Mouse (Mus musculus): ENCODE data around the gene Tmem214.

DNA sequence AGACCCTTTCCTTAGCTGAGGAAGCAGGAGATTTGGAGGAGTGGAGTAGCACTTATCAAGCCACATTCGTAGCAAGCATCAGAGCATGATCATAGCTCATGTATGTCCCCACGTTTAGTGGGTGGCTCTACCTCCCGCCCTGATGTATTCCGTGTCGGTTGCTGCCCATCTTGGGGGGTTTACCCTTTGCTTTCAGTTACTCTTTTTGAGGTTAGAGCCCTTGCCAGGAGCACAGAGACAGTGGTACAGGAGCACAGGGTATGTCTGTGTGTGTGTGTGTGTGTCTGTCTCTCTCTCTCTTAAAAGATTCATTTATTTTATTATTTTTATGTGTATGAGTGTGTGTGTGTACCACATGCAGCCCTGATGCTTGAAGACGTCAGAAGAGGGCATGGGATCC is 55.3 kb downstream of the Tmem214 start:
- TF ChIP-seq CTCF (IDR thresholded peaks at IDR 0.05; ENCODE audit: low read depth, low read length): no peak
- TF ChIP-seq POLR2A (IDR thresholded peaks at IDR 0.05; ENCODE audit: insufficient read depth, low read length): no peak
